Mouse (Mus musculus): ENCODE results near the gene Col12a1. TPM values are rescaled to one million over a fixed set of nuclear protein-coding genes. Genes with fewer than 3 reads are reported as not detected.
A peak's percentile ranks its signal among the peaks of the same experiment; 100 is the strongest.

Gene Col12a1
- polyA plus RNA-seq, 1 experiment from 2014 or later: 35.4 TPM

- Histone ChIP-seq H3K9ac (replicated peaks) (no peak overlapping the region), H3K9me3 (no peaks in the 10 kb centered on the region), H3K4me2 (replicated peaks) (no peak overlapping the region), H3K27ac (replicated peaks) (no peak overlapping the region), H3K4me1 (no peaks in the 10 kb centered on the region), H3K36me3 (no peaks in the 10 kb centered on the region), H3K4me3 (no peak overlapping the region), H3K27me3 (no peaks in the 10 kb centered on the region)
- WGBS: 17% methylated on average over 3 of the region's 3 CpGs
- ATAC-seq (ENCODE audit: low FRiP score, low read depth): peak; percentile 81; the same call in 1 of the 2 replicates
Measured at GRCm38 (mm10) chr9:79617336-79617735, 101.3 kb downstream of the Col12a1 start.

- H3K4me2 ChIP-seq (replicated peaks): no peak overlapping the region
- H3K4me1 ChIP-seq: no peaks in the 10 kb centered on the region
- no peak for ATAC-seq (ENCODE audit: low FRiP score, low read depth)
- H3K9me3 ChIP-seq: no peaks in the 10 kb centered on the region
- H3K9ac ChIP-seq (replicated peaks): no peak overlapping the region
- H3K36me3 ChIP-seq: no peaks in the 10 kb centered on the region
- no peaks in the 10 kb centered on the region; the same call in 1 of the 2 replicates for H3K27me3 ChIP-seq
- no peak overlapping the region for H3K27ac ChIP-seq (replicated peaks)
- WGBS: 71% methylated on average over 5 of the region's 5 CpGs
- no peak overlapping the region for H3K4me3 ChIP-seq
Measured at GRCm38 (mm10) chr9:79616040-79616439, 102.6 kb downstream of the Col12a1 start.

GRCm38 (mm10) chr9:79610286-79610685 lies 108.3 kb downstream of the Col12a1 start:
- H3K4me3 ChIP-seq: no peak overlapping the region
- no peaks in the 10 kb centered on the region for H3K9me3 ChIP-seq
- no peak for ATAC-seq (ENCODE audit: low FRiP score, low read depth)
- no peak overlapping the region for H3K27ac ChIP-seq (replicated peaks)
- H3K9ac ChIP-seq (replicated peaks): no peak overlapping the region
- 81% methylated on average over 6 of the region's 6 CpGs for WGBS
- no peaks in the 10 kb centered on the region for H3K36me3 ChIP-seq
- H3K4me2 ChIP-seq (replicated peaks): no peak overlapping the region
- H3K27me3 ChIP-seq: peaks cover 17% of the 10 kb centered on the region
- peaks cover 9% of the 10 kb centered on the region for H3K4me1 ChIP-seq

- ATAC-seq (ENCODE audit: low FRiP score, low read depth): no peak
- WGBS: 83% methylated on average over 4 of the region's 4 CpGs
- no peaks in the 10 kb centered on the region for H3K9me3 ChIP-seq
- peaks cover 21% of the 10 kb centered on the region for H3K27me3 ChIP-seq
- no peak overlapping the region for H3K27ac ChIP-seq (replicated peaks)
- H3K36me3 ChIP-seq: no peaks in the 10 kb centered on the region
- peaks cover 9% of the 10 kb centered on the region for H3K4me1 ChIP-seq
- no peak overlapping the region for H3K9ac ChIP-seq (replicated peaks)
- H3K4me3 ChIP-seq: no peak overlapping the region
- no peak overlapping the region for H3K4me2 ChIP-seq (replicated peaks)
Measured at GRCm38 (mm10) chr9:79609661-79610060, 109.0 kb downstream of the Col12a1 start.

- H3K4me2 ChIP-seq (replicated peaks): no peak overlapping the region
- no peak overlapping the region for H3K9ac ChIP-seq (replicated peaks)
- peaks cover 9% of the 10 kb centered on the region for H3K4me1 ChIP-seq
- 47% methylated on average over 1 of the region's 1 CpGs for WGBS
- ATAC-seq (ENCODE audit: low FRiP score, low read depth): no peak
- H3K9me3 ChIP-seq: no peaks in the 10 kb centered on the region
- no peak overlapping the region for H3K4me3 ChIP-seq
- H3K36me3 ChIP-seq: no peaks in the 10 kb centered on the region
- no peak overlapping the region for H3K27ac ChIP-seq (replicated peaks)
- H3K27me3 ChIP-seq: peaks cover 30% of the 10 kb centered on the region
Measured at GRCm38 (mm10) chr9:79608795-79609194, 109.8 kb downstream of the Col12a1 start.

GRCm38 (mm10) chr9:79608062-79608531 lies 110.5 kb downstream of the Col12a1 start:
- Histone ChIP-seq H3K9ac (replicated peaks) (no peak overlapping the region), H3K4me3 (no peak overlapping the region), H3K36me3 (no peaks in the 10 kb centered on the region), H3K27ac (replicated peaks) (no peak overlapping the region), H3K27me3 (peaks cover 32% of the 10 kb centered on the region), H3K4me2 (replicated peaks) (no peak overlapping the region), H3K9me3 (no peaks in the 10 kb centered on the region), H3K4me1 (peaks cover 9% of the 10 kb centered on the region)
- WGBS: 66% methylated on average over 4 of the region's 4 CpGs
- no peak for ATAC-seq (ENCODE audit: low FRiP score, low read depth)

GRCm38 (mm10) chr9:79606122-79606521 lies 112.5 kb downstream of the Col12a1 start:
- 33% methylated on average over 5 of the region's 5 CpGs for WGBS
- H3K4me2 ChIP-seq (replicated peaks): no peak overlapping the region
- no peaks in the 10 kb centered on the region for H3K36me3 ChIP-seq
- ATAC-seq (ENCODE audit: low FRiP score, low read depth): 0 out of 2 replicates have a peak, but pooled peaks have one; percentile 59
- no peak overlapping the region for H3K9ac ChIP-seq (replicated peaks)
- H3K27ac ChIP-seq (replicated peaks): no peak overlapping the region
- peaks cover 9% of the 10 kb centered on the region for H3K4me1 ChIP-seq
- no peak overlapping the region for H3K4me3 ChIP-seq
- H3K27me3 ChIP-seq: peaks cover 32% of the 10 kb centered on the region
- no peaks in the 10 kb centered on the region for H3K9me3 ChIP-seq

- 19% methylated on average over 5 of the region's 5 CpGs for WGBS
- Histone ChIP-seq H3K9ac (replicated peaks) (no peak overlapping the region), H3K9me3 (no peaks in the 10 kb centered on the region), H3K4me1 (peaks cover 9% of the 10 kb centered on the region), H3K4me3 (no peak overlapping the region), H3K36me3 (no peaks in the 10 kb centered on the region), H3K27me3 (peaks cover 32% of the 10 kb centered on the region), H3K4me2 (replicated peaks) (no peak overlapping the region), H3K27ac (replicated peaks) (no peak overlapping the region)
- peak; percentile 77 for ATAC-seq (ENCODE audit: low FRiP score, low read depth)
Measured at GRCm38 (mm10) chr9:79605722-79606121, 112.9 kb downstream of the Col12a1 start.

GRCm38 (mm10) chr9:79604546-79604945 lies 114.1 kb downstream of the Col12a1 start:
- no peak overlapping the region for H3K4me3 ChIP-seq
- no peaks in the 10 kb centered on the region for H3K9me3 ChIP-seq
- no peak overlapping the region for H3K9ac ChIP-seq (replicated peaks)
- H3K36me3 ChIP-seq: no peaks in the 10 kb centered on the region
- ATAC-seq (ENCODE audit: low FRiP score, low read depth): no peak
- no peak overlapping the region for H3K4me2 ChIP-seq (replicated peaks)
- WGBS: 88% methylated on average over 3 of the region's 3 CpGs
- H3K4me1 ChIP-seq: peaks cover 12% of the 10 kb centered on the region
- peaks cover 32% of the 10 kb centered on the region for H3K27me3 ChIP-seq
- no peak overlapping the region for H3K27ac ChIP-seq (replicated peaks)

- Histone ChIP-seq H3K27ac (replicated peaks) (no peak overlapping the region), H3K27me3 (peaks cover 32% of the 10 kb centered on the region), H3K4me3 (no peak overlapping the region), H3K4me1 (peaks cover 16% of the 10 kb centered on the region), H3K9me3 (no peaks in the 10 kb centered on the region), H3K36me3 (no peaks in the 10 kb centered on the region), H3K4me2 (replicated peaks) (no peak overlapping the region), H3K9ac (replicated peaks) (no peak overlapping the region)
- no peak for ATAC-seq (ENCODE audit: low FRiP score, low read depth)
- WGBS: 84% methylated on average over 2 of the region's 2 CpGs
Measured at GRCm38 (mm10) chr9:79603448-79603847, 115.2 kb downstream of the Col12a1 start.

- H3K27me3 ChIP-seq: peaks cover 15% of the 10 kb centered on the region
- no peak for ATAC-seq (ENCODE audit: low FRiP score, low read depth)
- no peak overlapping the region for H3K4me2 ChIP-seq (replicated peaks)
- no peaks in the 10 kb centered on the region for H3K36me3 ChIP-seq
- 90% methylated on average over 3 of the region's 3 CpGs for WGBS
- no peak overlapping the region for H3K27ac ChIP-seq (replicated peaks)
- H3K4me3 ChIP-seq: no peak overlapping the region
- peaks cover 10% of the 10 kb centered on the region for H3K4me1 ChIP-seq
- no peak overlapping the region for H3K9ac ChIP-seq (replicated peaks)
- no peaks in the 10 kb centered on the region for H3K9me3 ChIP-seq
Measured at GRCm38 (mm10) chr9:79600237-79600570, 118.4 kb downstream of the Col12a1 start.

- peaks cover 11% of the 10 kb centered on the region for H3K27me3 ChIP-seq
- no peak overlapping the region; the same call in 1 of the 2 replicates for H3K4me2 ChIP-seq (replicated peaks)
- no peak overlapping the region for H3K9ac ChIP-seq (replicated peaks)
- H3K4me3 ChIP-seq: no peak overlapping the region
- H3K4me1 ChIP-seq: peaks cover 10% of the 10 kb centered on the region
- no peaks in the 10 kb centered on the region for H3K36me3 ChIP-seq
- peak; percentile 56; the same call in 1 of the 2 replicates for ATAC-seq (ENCODE audit: low FRiP score, low read depth)
- WGBS: 83% methylated on average over 20 of the region's 20 CpGs
- no peaks in the 10 kb centered on the region for H3K9me3 ChIP-seq
- H3K27ac ChIP-seq (replicated peaks): no peak overlapping the region
Measured at GRCm38 (mm10) chr9:79599395-79600236, 119.0 kb downstream of the Col12a1 start.

Measured in midbrain, embryonic 12.5 days (tissue).